Mouse (Mus musculus): ENCODE measurements around the gene Sdccag8. TPM values are rescaled to one million over a fixed set of nuclear protein-coding genes. Genes with fewer than 3 reads are reported as not detected.
"Not testable (repeated sequence)": the region's sequence is repeated elsewhere in the genome, so short reads cannot be mapped to it uniquely, and the experiment has no call there.

Gene Sdccag8
- polyA plus RNA-seq, 3 experiments from 2014 or later: 24.5 to 28.1 (median 27.5) TPM

GRCm38 (mm10) chr1:176828666-176829065 is 14.2 kb downstream of the Sdccag8 start:
- no peak for ATAC-seq

- ATAC-seq: peak; percentile 48
Measured at GRCm38 (mm10) chr1:176832071-176832470, 17.6 kb downstream of the Sdccag8 start.

GRCm38 (mm10) chr1:176832607-176833006 is 18.1 kb downstream of the Sdccag8 start:
- ATAC-seq: peak; percentile 37

GRCm38 (mm10) chr1:176833257-176833656 is 18.8 kb downstream of the Sdccag8 start:
- no peak for ATAC-seq

GRCm38 (mm10) chr1:176833948-176834347 is 19.5 kb downstream of the Sdccag8 start:
- ATAC-seq: no peak

GRCm38 (mm10) chr1:176834880-176835279 is 20.4 kb downstream of the Sdccag8 start:
- no peak for ATAC-seq

GRCm38 (mm10) chr1:176835501-176836294 is 21.2 kb downstream of the Sdccag8 start:
- ATAC-seq: peak; percentile 16

GRCm38 (mm10) chr1:176836562-176836961 is 22.1 kb downstream of the Sdccag8 start:
- ATAC-seq: not testable (repeated sequence)

- ATAC-seq: peak; percentile 60
Measured at GRCm38 (mm10) chr1:176845082-176845977, 30.9 kb downstream of the Sdccag8 start.

- no peak for ATAC-seq
Measured at GRCm38 (mm10) chr1:176847118-176847859, 32.8 kb downstream of the Sdccag8 start.

GRCm38 (mm10) chr1:176848613-176849290 is 34.3 kb downstream of the Sdccag8 start:
- peak; percentile 68 for ATAC-seq

- ATAC-seq: no peak
Measured at GRCm38 (mm10) chr1:176849377-176849776, 34.9 kb downstream of the Sdccag8 start.

GRCm38 (mm10) chr1:176851401-176851800 is 36.9 kb downstream of the Sdccag8 start:
- no peak for ATAC-seq

- no peak for ATAC-seq
Measured at GRCm38 (mm10) chr1:176852813-176853590, 38.5 kb downstream of the Sdccag8 start.

- ATAC-seq: peak; percentile 84
Measured at GRCm38 (mm10) chr1:176861981-176862644, 47.7 kb downstream of the Sdccag8 start.

GRCm38 (mm10) chr1:176870501-176870900 is 56.0 kb downstream of the Sdccag8 start:
- no peak for ATAC-seq

GRCm38 (mm10) chr1:176871975-176872374 is 57.5 kb downstream of the Sdccag8 start:
- ATAC-seq: no peak

- ATAC-seq: no peak
Measured at GRCm38 (mm10) chr1:176873463-176873862, 59.0 kb downstream of the Sdccag8 start.

GRCm38 (mm10) chr1:176874155-176874554 is 59.7 kb downstream of the Sdccag8 start:
- ATAC-seq: no peak

GRCm38 (mm10) chr1:176877756-176878155 is 63.3 kb downstream of the Sdccag8 start:
- peak; percentile 91 for ATAC-seq

GRCm38 (mm10) chr1:176879005-176879404 is 64.5 kb downstream of the Sdccag8 start:
- no peak for ATAC-seq

Measured in inflammation-experienced regulatory T-cells, adult 6 months (primary cell).